Mouse (Mus musculus): Measurements from ENCODE around the gene Nos1ap.
A peak's percentile ranks its signal among the peaks of the same experiment; 100 is the strongest.

Nos1ap gene

GRCm38 (mm10) chr1:170586715-170587114 is 2.9 kb downstream of the Nos1ap start:
- DNase-seq, result no peak

GRCm38 (mm10) chr1:170583925-170584324 is 5.7 kb downstream of the Nos1ap start:
- DNase-seq, result no peak

DNA sequence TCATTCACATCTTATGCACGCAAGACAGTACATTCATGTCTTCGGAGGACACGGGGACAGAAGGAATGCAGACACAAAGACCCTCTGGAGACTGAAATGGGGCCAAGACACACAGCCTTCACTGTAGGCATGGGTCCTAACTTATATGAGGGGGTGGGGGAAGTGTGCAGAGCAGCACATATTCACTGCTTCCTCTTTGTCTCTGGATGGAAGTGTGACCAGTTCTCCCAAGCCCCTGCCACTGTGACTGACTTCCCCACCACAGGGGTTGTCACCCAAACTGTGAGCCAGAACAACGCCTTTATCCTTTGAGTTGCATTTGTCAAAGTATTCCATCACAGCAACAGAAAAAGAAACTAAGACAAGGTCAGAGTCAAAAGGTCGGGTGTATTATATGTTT is 7.3 kb downstream of the Nos1ap start:
- no peak for DNase-seq

GRCm38 (mm10) chr1:170580485-170581110 is 9.1 kb downstream of the Nos1ap start:
- no peak for DNase-seq

DNA sequence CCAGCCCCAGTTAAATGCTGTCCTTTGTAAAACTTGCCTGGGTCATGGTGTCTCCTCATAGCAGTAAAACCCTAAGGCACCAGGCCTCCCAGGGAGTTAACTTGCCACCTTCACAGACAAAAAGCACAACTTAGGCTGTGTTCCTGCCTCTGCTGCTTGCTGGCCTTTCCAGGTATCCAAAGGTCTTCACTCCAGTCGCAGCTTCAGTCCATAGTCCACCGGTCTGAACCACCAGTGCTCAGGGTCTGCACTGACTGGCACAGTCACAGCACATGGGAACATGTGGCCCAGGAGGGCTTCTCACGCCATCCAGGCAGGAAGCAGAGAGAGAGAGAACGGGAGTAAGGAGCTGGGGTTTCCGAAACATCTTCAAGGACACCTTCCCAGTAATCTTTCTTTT is 10.2 kb downstream of the Nos1ap start:
- DNase-seq, result no peak

DNA sequence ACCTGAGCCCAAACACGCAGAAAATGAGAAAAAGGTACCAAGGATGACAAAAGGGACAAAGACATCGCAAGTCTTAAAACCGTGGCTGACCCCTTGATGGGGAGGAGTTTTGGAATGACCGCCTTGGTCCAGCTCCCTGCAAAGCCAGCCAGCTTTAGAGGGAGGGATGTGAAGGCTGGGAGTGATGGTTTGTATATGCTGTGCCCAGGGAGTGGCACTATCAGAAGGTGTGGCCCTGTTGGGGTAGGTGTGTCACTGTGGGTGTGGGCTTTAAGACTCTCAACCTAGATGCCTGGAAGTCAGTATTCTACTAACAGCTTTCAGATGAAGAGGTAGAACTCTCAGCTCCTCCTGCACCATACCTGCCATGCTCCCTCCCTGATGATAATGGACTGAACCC is 10.6 kb downstream of the Nos1ap start:
- no peak for DNase-seq

DNA sequence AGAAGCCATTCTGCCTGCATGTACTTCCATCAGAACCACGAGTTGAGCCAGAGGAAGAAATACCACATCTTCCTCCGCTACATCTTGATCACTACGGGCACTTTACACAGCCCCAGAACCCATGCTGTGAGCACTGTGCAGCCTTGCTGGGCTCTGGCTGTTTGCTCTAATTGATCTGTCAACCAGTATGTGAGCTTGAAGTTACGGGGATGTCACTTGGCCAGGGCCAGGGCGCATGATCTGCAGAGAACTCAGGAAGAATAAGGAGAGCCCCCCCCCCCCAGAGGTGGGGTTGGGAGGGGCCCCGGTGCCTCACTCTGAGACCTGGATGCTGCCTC is 13.0 kb downstream of the Nos1ap start:
- DNase-seq, result no peak

DNA sequence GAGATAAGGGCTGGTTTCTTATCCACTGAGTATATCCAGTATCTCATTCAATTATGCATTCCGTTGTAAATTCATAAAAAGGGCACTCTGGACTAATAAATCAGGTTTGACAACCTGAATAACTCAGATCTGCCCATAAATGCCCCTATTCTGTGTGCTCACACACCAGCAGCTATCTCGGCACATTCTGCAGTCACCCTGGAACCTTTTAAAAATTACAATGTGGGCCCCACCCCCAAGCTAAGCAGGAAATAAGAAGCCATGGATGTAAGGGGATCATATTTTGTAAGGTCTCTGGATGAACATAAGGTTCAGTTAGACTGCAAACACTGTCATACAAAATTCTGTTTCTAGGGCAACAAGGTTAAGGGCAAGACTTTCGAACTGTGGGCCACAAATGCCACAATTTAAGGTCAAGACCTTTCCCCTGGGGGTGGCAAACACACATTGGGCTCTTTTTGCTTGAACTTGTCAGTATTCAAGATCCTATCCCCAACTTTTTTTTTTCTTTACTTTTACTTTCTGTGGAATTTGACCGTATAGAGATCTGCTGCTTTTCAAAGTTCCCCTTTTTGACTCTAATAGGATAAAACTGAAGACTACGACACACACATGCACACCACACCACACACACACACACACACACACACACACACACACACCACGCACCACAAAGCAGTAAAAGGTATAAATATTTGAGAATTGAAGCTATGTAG is 13.5 kb downstream of the Nos1ap start:
- DNase-seq, result no peak

GRCm38 (mm10) chr1:170573117-170573516 is 16.5 kb downstream of the Nos1ap start:
- DNase-seq, result no peak

DNA sequence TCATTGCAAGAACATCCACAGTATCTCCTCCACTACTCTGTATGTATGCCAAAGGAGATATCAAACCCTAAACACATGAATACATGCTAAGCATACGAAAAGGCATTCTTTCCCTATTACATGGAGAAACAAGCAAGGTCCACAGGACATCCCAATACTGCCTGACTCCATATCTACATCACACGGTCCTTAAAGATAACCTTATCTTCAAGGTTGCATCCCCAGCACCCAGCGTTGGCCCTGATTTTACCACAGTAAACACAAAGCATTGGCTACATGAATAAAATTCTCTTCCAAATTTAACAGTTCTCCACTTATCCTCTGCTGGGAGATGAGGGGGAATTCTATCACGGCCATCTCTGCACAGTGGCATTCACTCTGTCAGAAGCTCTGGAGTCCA is 22.7 kb downstream of the Nos1ap start:
- no peak for DNase-seq

DNA sequence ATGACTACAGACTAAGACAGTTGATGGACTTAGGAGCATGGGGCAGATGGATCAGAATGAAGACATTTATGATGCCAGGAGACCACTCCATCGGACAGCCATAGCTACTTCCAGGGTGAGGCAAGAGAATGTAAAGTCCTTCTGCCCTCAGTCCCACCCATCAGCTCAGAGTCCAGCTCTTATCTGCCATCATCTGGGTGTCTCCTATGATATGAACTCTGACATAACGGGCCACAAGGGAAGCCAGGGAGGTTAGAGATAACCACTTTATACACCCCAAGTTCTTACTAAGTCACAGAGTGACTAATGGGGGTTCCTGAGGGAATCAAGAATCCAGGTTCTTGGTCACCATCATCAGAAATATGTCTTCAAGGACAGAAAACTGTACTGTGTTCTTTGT is 23.1 kb downstream of the Nos1ap start:
- DNase-seq, result no peak

GRCm38 (mm10) chr1:170564926-170565325 is 24.7 kb downstream of the Nos1ap start:
- no peak for DNase-seq

GRCm38 (mm10) chr1:170562431-170562830 is 27.2 kb downstream of the Nos1ap start:
- no peak for DNase-seq

DNA sequence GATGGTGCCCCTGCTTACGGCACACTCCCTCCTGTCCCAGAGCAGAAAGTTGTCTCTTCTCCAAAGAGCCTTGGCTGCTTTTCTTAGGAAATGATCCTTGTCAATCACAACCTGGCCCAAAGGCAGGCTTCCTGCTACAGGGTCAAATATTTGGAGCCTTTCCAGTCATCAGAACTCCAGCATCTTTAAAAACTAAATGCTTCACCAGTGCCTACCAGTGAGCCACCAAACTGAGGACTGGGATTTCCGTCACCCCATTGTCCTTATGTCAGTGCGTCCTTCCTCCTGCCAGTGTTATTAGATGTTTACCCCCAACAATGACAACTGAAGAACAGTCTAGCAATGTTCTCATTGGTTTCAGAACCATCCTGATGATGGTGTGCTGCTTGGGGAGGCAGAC is 28.9 kb downstream of the Nos1ap start:
- no peak for DNase-seq

- DNase-seq, result no peak
These were observed 31.7 kb downstream of the Nos1ap start for GRCm38 (mm10) chr1:170557962-170558361.

DNA sequence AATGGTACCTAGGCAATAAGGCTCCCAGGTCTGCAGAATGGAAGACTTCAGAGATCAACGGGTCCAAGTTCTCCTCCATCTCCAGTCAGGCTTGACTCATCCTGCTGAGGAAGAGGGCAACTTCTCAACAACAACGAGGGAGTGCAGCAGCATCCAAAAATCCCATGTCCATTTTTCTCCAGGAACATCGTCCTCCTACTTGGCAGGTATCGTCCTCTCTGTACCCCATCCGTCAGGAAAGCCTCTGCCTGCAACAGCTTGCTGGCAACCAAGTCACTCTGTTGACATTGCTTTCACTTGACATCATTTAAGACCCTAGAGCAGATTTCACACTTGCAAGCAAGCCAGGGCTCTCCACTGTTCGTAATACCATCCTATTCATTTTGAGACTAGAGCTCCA is 33.0 kb downstream of the Nos1ap start:
- no peak for DNase-seq

DNA sequence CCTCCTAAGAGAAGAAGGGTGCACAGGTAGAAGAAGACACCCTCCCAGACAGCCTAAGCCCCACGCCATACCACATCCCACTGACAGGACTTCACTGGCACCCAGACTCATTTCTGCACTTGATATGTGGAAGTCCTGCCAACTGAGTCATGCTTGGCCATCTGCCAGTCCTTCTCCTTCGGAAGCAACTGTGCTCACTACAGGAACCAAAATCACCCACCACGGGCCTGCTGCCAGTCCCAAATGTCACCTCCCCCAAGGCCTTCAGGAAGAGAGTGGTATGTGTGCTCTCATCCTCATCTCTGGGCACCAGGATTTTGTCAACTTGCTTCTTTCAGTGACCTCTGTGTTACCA is 34.7 kb downstream of the Nos1ap start:
- peak; percentile 25 for DNase-seq

- no peak for DNase-seq
These were observed 35.3 kb downstream of the Nos1ap start for GRCm38 (mm10) chr1:170554235-170554938.

GRCm38 (mm10) chr1:170550649-170551440 is 38.8 kb downstream of the Nos1ap start:
- no peak for DNase-seq

GRCm38 (mm10) chr1:170549059-170549458 is 40.6 kb downstream of the Nos1ap start:
- DNase-seq, result no peak

DNA sequence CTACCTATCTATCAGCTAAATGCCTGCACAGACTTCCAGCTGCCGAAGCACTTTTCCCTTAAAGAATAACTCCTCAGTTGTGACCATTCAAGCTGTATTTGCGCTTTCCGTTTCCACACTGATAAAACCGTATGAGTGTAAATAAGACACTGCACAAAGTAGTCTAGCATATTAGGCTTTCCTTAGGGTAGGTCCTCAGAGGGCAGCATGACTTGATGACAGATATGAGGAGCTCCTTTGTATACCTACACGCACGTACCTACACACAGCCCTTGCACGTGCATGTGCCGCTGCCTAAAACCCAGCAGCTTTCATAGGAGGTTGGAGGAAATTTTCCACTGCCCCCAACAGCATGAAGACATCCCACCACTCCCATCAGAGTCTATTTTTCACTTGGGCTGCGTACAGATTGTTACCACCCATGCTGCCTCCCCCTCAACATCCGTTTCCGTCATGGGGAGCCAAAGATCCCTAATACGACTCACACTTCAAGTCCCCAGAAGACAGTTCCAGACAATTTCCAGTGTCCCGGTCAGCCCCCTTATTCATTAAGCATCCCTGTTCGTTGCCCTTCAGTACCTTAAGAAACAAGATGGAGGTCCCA is 41.4 kb downstream of the Nos1ap start:
- DNase-seq, result no peak

GRCm38 (mm10) chr1:170546297-170546696 is 43.4 kb downstream of the Nos1ap start:
- DNase-seq, result no peak

DNA sequence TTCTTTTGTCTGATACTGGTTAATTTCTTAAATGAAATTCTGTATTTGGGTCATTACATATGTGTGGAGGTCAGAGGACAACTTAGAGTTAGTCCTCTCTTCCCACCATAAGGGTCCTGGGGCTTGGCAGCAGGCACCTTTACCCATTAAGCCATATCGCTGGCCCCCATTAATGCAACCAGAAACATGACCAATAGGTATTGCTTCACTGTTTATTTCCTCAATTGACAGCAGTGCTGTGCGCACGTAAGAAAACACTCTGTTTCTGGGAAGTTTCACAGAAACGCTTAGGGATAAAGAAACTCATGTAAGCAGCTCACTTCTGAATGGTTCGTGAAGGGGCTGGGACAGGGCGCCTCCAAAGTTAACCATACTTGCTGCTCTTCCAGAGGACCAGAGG is 44.4 kb downstream of the Nos1ap start:
- no peak for DNase-seq

All from cerebellum, adult 11 months (tissue).